Mouse (Mus musculus) ovary, postnatal 36 days (tissue): ENCODE measurements around the gene Sez6.

Experiments used
- DNase-seq: peaks from one replicate; pipeline ENCODE4 v3.0.0; 2022; ENCODE audit warnings: low spot score, mixed read lengths

Sez6 gene

GRCm38 (mm10) chr11:77981609-77982440, 51.2 kb downstream of the Sez6 start:
- DNase-seq, result peak; percentile 83

DNA sequence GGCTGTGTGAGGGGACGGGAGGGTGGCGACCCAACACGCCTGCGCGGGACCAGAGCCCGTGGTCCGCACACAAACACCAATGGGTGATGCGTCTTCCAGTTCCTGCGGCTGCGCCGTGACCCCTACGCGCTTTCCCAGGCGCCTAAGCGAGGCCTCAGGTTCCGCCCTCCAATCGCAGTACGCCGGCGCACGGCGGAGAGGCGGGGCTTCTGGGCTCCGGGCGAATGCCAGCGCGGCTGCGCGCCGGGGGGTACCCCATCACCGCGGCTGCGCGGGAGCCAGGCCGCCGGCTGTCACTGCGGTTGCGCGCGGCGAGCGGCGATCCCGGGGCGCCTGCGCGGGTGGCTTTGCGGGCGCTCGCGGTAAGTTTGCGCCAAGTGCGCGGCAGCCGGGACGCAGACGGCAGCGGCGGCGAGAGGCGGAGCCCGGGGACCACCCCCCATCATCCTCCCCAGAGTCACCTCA, 51.9 kb downstream of the Sez6 start, which contains the start of gene Phf12:
TSS of gene Phf12 (plus strand) at position 314 of the 465 bp plus-strand sequence.
- peak; percentile 100 for DNase-seq

GRCm38 (mm10) chr11:77983191-77983936, 52.8 kb downstream of the Sez6 start:
- DNase-seq, result peak; percentile 60

DNA sequence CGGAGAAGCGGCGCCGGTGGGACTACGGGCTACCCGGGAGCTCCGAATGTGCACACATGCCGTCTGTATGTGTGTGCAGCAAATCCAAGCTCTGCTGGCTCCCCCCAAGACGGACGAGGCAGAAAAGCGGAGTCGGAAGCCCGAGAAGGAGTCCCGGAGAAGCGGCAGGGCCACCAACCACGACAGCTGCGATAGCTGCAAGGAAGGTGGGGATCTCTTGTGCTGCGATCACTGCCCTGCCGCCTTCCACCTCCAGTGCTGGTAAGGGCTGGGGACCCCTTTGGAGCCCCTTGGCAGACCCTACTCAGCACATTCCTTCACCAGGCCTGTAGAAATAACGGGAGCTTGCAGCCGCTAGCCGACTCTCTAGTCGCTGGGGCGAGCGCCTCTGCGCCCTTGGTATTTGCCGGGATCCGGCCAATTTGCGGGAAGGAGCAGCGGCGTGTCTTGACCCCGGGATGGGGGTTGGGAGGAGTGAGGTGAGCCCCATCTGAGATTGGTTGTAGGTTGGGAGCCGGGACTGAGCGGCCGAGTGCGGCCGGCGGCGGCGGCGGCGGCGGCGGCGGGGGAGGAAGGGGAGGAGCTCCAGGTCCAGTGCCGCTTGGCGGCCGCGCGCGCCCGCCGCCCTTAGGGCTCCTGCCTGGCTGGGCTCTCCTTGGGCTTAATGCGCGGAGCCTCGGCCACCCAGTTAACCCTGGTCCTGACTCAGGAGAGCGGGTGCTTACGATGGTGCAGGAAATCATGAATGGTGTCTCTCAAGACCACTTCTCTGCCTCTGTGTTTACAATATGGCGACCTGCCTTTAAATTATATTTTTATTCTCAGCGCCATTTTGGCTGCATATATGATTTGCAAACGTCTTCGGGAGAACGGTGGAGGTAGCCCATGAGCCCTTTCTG, 53.6 kb downstream of the Sez6 start:
- peak; percentile 76 for DNase-seq

DNA sequence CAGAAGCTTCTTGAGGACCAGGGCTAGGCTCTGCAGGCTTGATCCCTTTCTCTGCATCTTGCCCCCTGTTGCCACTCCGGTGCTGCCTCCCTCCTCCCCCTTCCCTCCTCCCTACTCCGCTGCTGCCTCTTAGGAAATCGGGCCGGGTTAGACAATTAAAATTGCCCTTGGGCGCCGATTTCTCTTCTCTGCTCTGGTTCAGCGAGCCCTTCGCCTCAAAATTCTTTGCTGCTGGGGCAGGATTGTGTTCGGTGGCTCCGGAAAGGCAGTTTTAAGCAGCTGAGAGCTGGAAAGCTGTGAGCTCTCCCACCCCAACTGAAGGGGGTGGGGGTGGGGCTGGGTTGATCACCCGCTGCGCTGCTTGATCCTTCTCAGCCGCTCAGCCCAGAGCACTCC, 54.2 kb downstream of the Sez6 start:
- DNase-seq, result peak; percentile 48

DNA sequence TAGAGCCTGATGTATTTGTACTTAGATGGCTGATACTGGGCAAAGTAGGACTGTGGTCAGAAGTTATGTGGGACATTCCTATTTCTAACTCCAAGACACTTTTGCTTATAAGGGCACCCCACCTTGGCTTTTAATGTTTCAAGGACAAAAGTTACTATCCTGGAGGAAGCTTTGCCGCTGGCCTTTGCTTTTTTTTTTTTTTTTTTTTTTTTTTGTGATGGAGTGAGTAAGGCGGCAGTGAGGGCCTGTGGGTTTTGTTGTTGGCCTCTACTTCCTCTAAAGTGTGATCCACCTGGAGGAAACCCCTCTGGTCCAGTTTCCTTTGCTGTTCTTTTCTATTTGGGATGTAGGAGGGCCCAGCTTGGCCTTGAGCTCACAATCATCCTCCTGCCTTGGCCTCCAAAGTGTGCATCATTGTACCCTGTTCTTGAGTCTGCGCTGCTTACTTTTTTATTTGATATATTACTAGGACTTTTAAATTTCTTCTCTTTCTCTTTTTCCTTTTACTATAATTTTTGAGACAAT, 55.0 kb downstream of the Sez6 start:
- no peak for DNase-seq

- DNase-seq, result no peak
These were observed 58.6 kb downstream of the Sez6 start for GRCm38 (mm10) chr11:77989071-77989690.

DNA sequence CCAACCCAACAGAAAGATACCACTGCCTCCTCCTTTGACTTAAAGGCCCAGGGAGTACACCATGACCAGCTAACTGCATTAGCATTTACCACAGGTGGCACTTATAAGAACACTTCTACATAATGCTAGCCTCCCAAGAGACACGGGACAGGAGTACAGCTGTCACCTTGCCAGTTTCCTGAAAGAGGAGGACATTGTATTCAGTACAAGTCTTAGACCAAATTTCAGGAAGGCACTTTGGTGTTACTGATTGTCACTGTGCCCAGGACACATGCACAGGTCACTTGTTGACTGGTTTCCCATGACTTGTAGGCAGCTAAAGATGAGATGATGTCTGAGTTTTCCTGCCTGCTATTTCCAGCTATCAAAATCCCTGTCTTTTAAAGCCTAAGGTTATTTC, 65.0 kb downstream of the Sez6 start:
- no peak for DNase-seq

GRCm38 (mm10) chr11:78006446-78006845, 75.8 kb downstream of the Sez6 start:
- no peak for DNase-seq

DNA sequence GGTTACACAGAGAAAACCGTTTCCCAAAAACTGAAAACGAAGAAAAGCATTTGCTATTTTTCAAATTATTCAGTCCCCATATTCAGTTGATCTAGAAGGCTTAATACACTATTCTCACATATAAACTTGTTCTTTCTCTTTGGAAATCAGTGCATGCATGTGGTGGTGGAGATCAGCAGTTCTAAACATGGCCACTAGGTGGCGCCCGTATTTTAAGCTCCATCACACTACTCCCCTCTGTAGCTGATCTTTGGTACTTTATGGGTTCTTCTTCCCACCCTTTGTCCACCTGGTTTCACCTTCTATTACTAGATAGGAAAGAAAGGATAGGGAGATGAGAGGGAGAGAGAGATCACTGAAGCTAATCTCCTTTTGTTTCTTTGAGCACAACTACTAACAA, 89.1 kb downstream of the Sez6 start:
- DNase-seq, result peak; percentile 69

DNA sequence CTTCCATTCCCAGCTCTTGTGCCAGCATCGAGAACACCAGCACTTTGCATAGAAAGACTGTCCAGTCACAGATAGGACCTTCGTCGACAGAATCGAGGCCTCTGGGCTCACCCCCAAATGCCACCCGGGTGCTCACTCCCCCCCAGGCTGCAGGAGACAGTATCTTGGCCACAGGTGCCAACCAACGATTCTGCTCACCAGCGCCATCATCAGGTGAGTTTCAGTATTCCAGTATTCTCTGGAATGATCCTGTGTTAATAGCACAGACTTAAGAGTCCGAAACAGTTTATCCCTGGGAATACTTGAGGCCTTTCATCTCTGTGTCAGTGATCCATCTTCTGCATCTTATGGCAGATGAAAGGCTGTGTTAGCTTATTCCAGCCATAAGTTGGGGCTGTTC, 93.0 kb downstream of the Sez6 start:
- DNase-seq, result no peak
